Mouse (Mus musculus): ENCODE measurements at regions not wholly inside any gene's neighbourhood (a gene's known extent, or its start where the extent isn't known, plus 50 kb on each side); places are given as distances from the start of the nearest gene placed in this dataset.
A peak's percentile ranks its signal among the peaks of the same experiment; 100 is the strongest.

GRCm38 (mm10) chr13:118849541-118849940 is 179.9 kb downstream of the Fgf10 start:
- no peak overlapping the region for H3K27ac ChIP-seq (replicated peaks)
- no peaks in the 10 kb centered on the region for H3K4me1 ChIP-seq
- no peak for DNase-seq (ENCODE audit: low spot score)
- H3K9me3 ChIP-seq: no peaks in the 10 kb centered on the region
- H3K27me3 ChIP-seq (replicated peaks; ENCODE audit: low read depth, poor library complexity, severe bottlenecking): no peaks in the 10 kb centered on the region
- no peaks in the 10 kb centered on the region for H3K36me3 ChIP-seq (replicated peaks)
- 87% methylated on average over 5 of the region's 5 CpGs for WGBS
- H3K4me3 ChIP-seq: no peak overlapping the region

GRCm38 (mm10) chr13:118850708-118851107 is 181.1 kb downstream of the Fgf10 start:
- H3K4me3 ChIP-seq: no peak overlapping the region
- no peak overlapping the region for H3K27ac ChIP-seq (replicated peaks)
- no peak for DNase-seq (ENCODE audit: low spot score)
- no peaks in the 10 kb centered on the region for H3K9me3 ChIP-seq
- no peaks in the 10 kb centered on the region for H3K36me3 ChIP-seq (replicated peaks)
- H3K27me3 ChIP-seq (replicated peaks; ENCODE audit: low read depth, poor library complexity, severe bottlenecking): no peaks in the 10 kb centered on the region
- H3K4me1 ChIP-seq: no peaks in the 10 kb centered on the region
- WGBS: 71% methylated on average over 8 of the region's 8 CpGs

- H3K4me1 ChIP-seq: peaks cover 26% of the 10 kb centered on the region
- H3K27ac ChIP-seq (replicated peaks): peak overlapping the region; percentile 59
- no peaks in the 10 kb centered on the region for H3K9me3 ChIP-seq
- 45% methylated on average over 9 of the region's 9 CpGs for WGBS
- H3K27me3 ChIP-seq (replicated peaks; ENCODE audit: low read depth, poor library complexity, severe bottlenecking): no peaks in the 10 kb centered on the region
- H3K4me3 ChIP-seq: no peak overlapping the region
- no peaks in the 10 kb centered on the region for H3K36me3 ChIP-seq (replicated peaks)
- peak; percentile 41 for DNase-seq (ENCODE audit: low spot score)
Measured at GRCm38 (mm10) chr13:118886339-118886810, 216.8 kb downstream of the Fgf10 start.

GRCm38 (mm10) chr13:118895079-118895478 is 225.5 kb downstream of the Fgf10 start:
- Histone ChIP-seq H3K9me3 (no peaks in the 10 kb centered on the region), H3K27me3 (replicated peaks; ENCODE audit: low read depth, poor library complexity, severe bottlenecking) (no peaks in the 10 kb centered on the region), H3K4me1 (no peaks in the 10 kb centered on the region), H3K36me3 (replicated peaks) (no peaks in the 10 kb centered on the region), H3K4me3 (no peak overlapping the region), H3K27ac (replicated peaks) (no peak overlapping the region)
- no peak for DNase-seq (ENCODE audit: low spot score)
- WGBS: 68% methylated on average over 4 of the region's 4 CpGs

GRCm38 (mm10) chr13:118901950-118902349 is 232.4 kb downstream of the Fgf10 start:
- H3K4me1 ChIP-seq: no peaks in the 10 kb centered on the region
- H3K27me3 ChIP-seq (replicated peaks; ENCODE audit: low read depth, poor library complexity, severe bottlenecking): no peaks in the 10 kb centered on the region
- no peaks in the 10 kb centered on the region for H3K9me3 ChIP-seq
- H3K36me3 ChIP-seq (replicated peaks): no peaks in the 10 kb centered on the region
- H3K27ac ChIP-seq (replicated peaks): no peak overlapping the region
- no peak for DNase-seq (ENCODE audit: low spot score)
- 94% methylated on average over 2 of the region's 2 CpGs for WGBS
- H3K4me3 ChIP-seq: no peak overlapping the region

- Histone ChIP-seq H3K27me3 (replicated peaks; ENCODE audit: low read depth, poor library complexity, severe bottlenecking) (no peaks in the 10 kb centered on the region), H3K4me3 (no peak overlapping the region), H3K27ac (replicated peaks) (no peak overlapping the region), H3K9me3 (no peaks in the 10 kb centered on the region), H3K4me1 (no peaks in the 10 kb centered on the region), H3K36me3 (replicated peaks) (no peaks in the 10 kb centered on the region)
- no peak for DNase-seq (ENCODE audit: low spot score)
- 77% methylated on average over 2 of the region's 2 CpGs for WGBS
Measured at GRCm38 (mm10) chr13:118910351-118910750, 240.8 kb downstream of the Fgf10 start.

GRCm38 (mm10) chr13:118940786-118941185 is 271.2 kb downstream of the Fgf10 start:
- Histone ChIP-seq H3K4me3 (no peak overlapping the region), H3K4me1 (no peaks in the 10 kb centered on the region), H3K9me3 (no peaks in the 10 kb centered on the region), H3K36me3 (replicated peaks) (no peaks in the 10 kb centered on the region), H3K27me3 (replicated peaks; ENCODE audit: low read depth, poor library complexity, severe bottlenecking) (no peaks in the 10 kb centered on the region), H3K27ac (replicated peaks) (no peak overlapping the region)
- WGBS: 90% methylated on average over 3 of the region's 3 CpGs
- DNase-seq (ENCODE audit: low spot score): no peak

- Histone ChIP-seq H3K9me3 (no peaks in the 10 kb centered on the region), H3K4me3 (no peak overlapping the region), H3K36me3 (replicated peaks) (no peaks in the 10 kb centered on the region), H3K4me1 (no peaks in the 10 kb centered on the region), H3K27me3 (replicated peaks; ENCODE audit: low read depth, poor library complexity, severe bottlenecking) (no peaks in the 10 kb centered on the region), H3K27ac (replicated peaks) (no peak overlapping the region)
- DNase-seq (ENCODE audit: low spot score): no peak
- WGBS: 77% methylated on average over 3 of the region's 3 CpGs
Measured at GRCm38 (mm10) chr13:118966120-118966676, 296.6 kb downstream of the Fgf10 start.

GRCm38 (mm10) chr13:118967707-118968106 is 298.1 kb downstream of the Fgf10 start:
- 79% methylated on average over 4 of the region's 4 CpGs for WGBS
- no peak for DNase-seq (ENCODE audit: low spot score)
- H3K4me3 ChIP-seq: no peak overlapping the region
- H3K27ac ChIP-seq (replicated peaks): no peak overlapping the region
- no peaks in the 10 kb centered on the region for H3K4me1 ChIP-seq
- no peaks in the 10 kb centered on the region for H3K36me3 ChIP-seq (replicated peaks)
- no peaks in the 10 kb centered on the region for H3K27me3 ChIP-seq (replicated peaks; ENCODE audit: low read depth, poor library complexity, severe bottlenecking)
- H3K9me3 ChIP-seq: no peaks in the 10 kb centered on the region

- Histone ChIP-seq H3K27ac (replicated peaks) (no peak overlapping the region), H3K36me3 (replicated peaks) (no peaks in the 10 kb centered on the region), H3K27me3 (replicated peaks; ENCODE audit: low read depth, poor library complexity, severe bottlenecking) (no peaks in the 10 kb centered on the region), H3K4me1 (no peaks in the 10 kb centered on the region), H3K4me3 (no peak overlapping the region), H3K9me3 (no peaks in the 10 kb centered on the region)
- DNase-seq (ENCODE audit: low spot score): no peak
Measured at GRCm38 (mm10) chr13:118975008-118975407, 305.4 kb downstream of the Fgf10 start.

- H3K27ac ChIP-seq (replicated peaks): no peak overlapping the region
- H3K4me1 ChIP-seq: no peaks in the 10 kb centered on the region
- H3K4me3 ChIP-seq: no peak overlapping the region
- H3K9me3 ChIP-seq: no peaks in the 10 kb centered on the region
- no peak for DNase-seq (ENCODE audit: low spot score)
- H3K36me3 ChIP-seq (replicated peaks): no peaks in the 10 kb centered on the region
- H3K27me3 ChIP-seq (replicated peaks; ENCODE audit: low read depth, poor library complexity, severe bottlenecking): no peaks in the 10 kb centered on the region
- WGBS: 95% methylated on average over 1 of the region's 1 CpGs
Measured at GRCm38 (mm10) chr13:118975519-118975918, 305.9 kb downstream of the Fgf10 start.

GRCm38 (mm10) chr13:118979505-118979904 is 309.9 kb downstream of the Fgf10 start:
- Histone ChIP-seq H3K27me3 (replicated peaks; ENCODE audit: low read depth, poor library complexity, severe bottlenecking) (no peaks in the 10 kb centered on the region), H3K27ac (replicated peaks) (no peak overlapping the region), H3K36me3 (replicated peaks) (no peaks in the 10 kb centered on the region), H3K9me3 (no peaks in the 10 kb centered on the region), H3K4me3 (no peak overlapping the region), H3K4me1 (peaks cover 5% of the 10 kb centered on the region; the same call in 1 of the 2 replicates)
- 69% methylated on average over 5 of the region's 5 CpGs for WGBS
- no peak for DNase-seq (ENCODE audit: low spot score)

GRCm38 (mm10) chr13:118981196-118981810 is 311.7 kb downstream of the Fgf10 start:
- H3K4me3 ChIP-seq: no peak overlapping the region
- WGBS: 84% methylated on average over 10 of the region's 10 CpGs
- H3K4me1 ChIP-seq: peaks cover 5% of the 10 kb centered on the region; the same call in 1 of the 2 replicates

More at GRCm38 (mm10) chr13:118981196-118981810, 311.7 kb downstream of the Fgf10 start:
- H3K9me3 ChIP-seq: no peaks in the 10 kb centered on the region
- DNase-seq (ENCODE audit: low spot score): no peak
- H3K36me3 ChIP-seq (replicated peaks): no peaks in the 10 kb centered on the region
- no peak overlapping the region for H3K27ac ChIP-seq (replicated peaks)
- no peaks in the 10 kb centered on the region for H3K27me3 ChIP-seq (replicated peaks; ENCODE audit: low read depth, poor library complexity, severe bottlenecking)

All from embryonic facial prominence, embryonic 10.5 days (tissue).